Mouse (Mus musculus) adrenal gland, postnatal 4 days (tissue): ENCODE measurements around the gene Gm20388. TPM values are rescaled to one million over a fixed set of nuclear protein-coding genes. Genes with fewer than 3 reads are reported as not detected.

Experiments
- DNase-seq, 2 experiments: peaks; one replicate each; pipeline ENCODE4 v3.0.0; 2021 to 2022; ENCODE audit warnings: low spot score in 2 of 2, mixed read lengths in 2 of 2
- total RNA-seq, 2 experiments: library from RNA; stranded (reverse); gene quantifications; 2 replicates each; pipeline ENCODE4 v1.2.3; 2021

Gm20388 gene
- total RNA-seq, 2 experiments from 2014 or later = 8.8 TPM; not detected in 1

DNA sequence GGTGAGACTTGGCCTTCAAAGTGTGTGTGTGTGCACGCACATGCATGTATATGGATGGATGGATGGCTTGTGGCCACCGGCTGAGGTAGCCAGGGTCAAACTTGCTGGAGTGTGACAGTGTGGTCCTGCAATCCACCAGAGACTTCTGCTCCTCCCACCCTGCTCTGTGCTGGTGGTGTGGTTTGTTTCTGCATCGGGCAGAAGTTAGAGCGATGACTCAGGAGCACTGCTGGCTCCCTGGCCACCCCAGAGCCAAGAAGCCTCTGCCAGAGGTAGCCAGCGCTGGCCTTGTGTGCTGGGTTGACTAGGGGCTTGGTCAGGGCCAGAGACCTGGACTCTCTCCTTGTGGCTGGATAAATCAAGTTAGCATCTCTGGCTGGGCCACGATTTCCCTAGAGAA, 2316.7 kb downstream of the Gm20388 start:
- DNase-seq = no peak

DNA sequence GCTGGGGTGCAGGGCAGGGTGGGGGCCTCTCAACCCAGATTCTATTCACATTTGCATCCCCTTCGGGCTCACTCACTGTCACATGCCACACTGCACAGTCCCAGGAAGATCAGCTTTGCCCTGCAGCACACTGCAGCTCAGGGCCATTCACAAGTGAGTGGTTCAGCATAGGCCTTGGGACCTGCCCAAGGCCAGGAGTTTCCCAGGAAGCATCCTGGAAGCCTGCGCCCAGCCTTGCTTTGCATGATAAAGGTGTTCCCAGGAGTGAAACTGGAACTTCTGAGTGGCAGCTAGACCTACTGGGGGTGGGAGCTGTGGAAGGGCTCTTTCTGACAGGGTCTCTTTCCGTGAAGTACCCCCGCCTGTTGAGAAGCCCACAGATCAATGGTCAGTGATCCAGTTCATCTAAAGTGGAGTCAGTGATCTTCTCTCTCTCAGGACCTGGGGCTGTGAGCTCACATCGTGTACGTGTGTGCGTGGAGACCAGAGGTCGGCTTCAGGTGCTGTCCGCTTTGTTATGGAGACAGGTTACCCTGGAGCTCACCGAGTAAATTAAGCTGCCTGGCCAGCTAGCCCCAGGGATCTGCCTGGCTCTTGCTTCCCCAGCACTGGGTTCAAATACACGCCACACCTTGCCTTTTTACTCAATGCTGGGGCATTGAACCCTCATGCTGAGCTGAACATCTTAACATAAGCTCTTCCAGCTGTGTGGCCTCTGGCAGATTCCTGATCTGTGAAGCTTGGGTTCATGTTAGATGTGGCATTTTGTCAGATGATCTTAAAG, 2318.3 kb downstream of the Gm20388 start:
- DNase-seq = no peak

DNA sequence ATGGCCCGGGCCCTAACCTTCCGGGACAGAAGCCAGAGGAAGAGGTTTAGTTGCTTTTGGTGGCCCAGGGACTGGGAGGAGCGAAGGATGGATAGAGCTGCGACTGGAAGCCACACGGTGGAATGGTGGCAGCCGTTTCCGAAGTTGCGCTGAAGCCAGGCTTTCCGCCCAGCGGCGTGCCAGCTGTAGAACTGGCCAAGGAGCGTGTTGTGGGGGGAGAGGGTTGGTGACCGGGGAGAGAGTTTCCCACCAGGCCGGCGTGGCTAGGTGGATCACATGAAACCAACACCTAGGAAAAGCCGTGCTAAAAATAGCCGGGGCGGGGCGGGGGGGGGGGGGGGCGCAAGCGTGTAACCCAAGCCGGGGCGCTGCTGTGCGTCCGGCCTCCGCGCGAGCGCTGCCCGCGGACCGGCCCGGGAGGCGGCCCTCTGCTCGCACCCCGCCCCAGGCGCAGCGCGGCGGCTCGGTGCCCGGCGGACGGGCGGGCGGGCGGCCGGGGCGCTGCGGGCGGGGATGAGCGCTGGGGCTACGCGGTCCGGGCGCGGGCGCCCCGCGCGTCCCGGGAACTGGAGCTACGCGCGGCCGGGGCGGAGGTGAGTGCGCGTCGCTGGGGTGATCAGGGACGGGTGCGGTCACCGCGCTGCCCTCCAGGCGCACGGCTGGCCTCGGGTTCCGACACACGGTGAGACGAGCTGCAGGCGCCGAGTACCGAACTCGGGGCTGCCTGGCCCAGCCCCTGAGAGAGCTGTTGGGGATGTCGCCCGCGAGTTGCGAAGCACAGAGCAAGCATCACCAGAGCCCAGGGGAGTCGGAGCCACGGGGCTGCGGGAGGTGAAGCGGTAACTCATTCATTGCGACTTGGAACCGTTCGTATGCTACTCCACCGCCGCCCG, 2319.4 kb downstream of the Gm20388 start:
- no peak for DNase-seq

DNA sequence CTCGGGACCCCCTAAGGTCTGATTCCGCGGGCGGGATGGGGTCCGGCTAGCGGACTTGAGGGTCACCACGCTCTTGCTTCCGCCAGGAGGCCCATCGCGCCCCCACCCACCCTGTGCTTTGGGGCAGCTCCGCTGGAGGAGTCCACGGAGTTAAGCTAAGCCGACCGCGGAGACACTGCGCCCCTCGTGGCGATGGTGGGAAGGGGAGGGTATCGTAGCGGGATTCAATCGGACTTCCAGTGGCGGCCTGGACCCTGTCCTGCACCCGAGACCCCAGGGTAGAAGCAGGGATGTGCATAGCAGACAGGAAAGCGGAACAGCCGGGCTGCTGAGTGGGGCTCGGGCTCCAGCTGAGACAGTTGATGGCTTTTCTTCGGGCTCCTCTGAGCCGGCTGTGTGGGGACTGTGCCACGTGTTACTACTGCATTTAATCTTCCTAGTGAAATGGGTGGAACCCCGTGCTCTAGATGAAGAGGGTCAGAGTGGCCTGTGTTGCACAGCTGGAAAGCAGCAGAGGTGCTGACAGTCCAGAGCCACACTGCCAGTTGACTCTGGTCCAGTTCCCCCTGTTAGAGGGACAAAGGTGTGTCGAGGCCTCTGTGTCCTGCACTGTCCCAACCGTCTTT, 2320.2 kb downstream of the Gm20388 start:
- DNase-seq = peak; percentile 24 to 39

DNA sequence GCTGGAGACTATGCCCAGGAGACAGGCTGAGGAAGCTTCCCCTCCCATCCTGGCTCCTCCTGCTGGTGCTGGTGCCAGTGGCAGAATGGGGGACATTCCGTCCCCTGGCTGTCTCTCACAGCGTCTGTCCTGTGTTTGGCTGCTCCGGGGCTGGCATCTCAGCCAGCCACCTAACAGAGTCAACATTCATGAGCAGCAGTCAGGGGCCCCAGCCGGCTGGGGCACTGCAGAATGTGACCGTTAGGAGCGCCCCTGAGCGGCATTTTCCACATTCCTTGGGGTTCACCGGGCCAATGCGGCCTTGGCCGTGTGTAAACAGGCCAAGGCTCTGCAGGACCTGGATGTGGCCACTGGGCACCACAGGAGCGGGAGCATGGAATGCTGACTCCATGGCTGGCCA, 2323.4 kb downstream of the Gm20388 start:
- DNase-seq = peak in 1 of 2 experiments; percentile 19

DNA sequence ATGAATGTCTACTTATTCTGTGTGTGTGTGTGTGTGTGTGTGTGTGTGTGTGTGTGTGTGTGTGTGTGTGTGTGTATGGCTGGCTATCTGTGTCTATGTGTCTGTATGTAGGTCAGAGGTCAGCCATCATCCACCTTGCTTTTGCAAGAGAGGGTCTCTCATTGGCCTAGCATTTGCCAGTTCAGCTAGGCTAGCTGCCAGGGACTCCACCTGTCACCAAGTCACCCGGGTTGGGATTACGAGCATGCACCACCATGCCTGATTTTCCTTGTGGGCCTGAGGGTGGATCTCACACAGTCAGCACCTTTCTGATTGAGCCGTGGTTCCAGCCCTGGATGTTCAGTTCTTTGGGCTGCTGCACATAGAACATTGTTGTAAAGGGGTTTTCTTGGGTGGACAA, 2325.9 kb downstream of the Gm20388 start:
- no peak for DNase-seq

DNA sequence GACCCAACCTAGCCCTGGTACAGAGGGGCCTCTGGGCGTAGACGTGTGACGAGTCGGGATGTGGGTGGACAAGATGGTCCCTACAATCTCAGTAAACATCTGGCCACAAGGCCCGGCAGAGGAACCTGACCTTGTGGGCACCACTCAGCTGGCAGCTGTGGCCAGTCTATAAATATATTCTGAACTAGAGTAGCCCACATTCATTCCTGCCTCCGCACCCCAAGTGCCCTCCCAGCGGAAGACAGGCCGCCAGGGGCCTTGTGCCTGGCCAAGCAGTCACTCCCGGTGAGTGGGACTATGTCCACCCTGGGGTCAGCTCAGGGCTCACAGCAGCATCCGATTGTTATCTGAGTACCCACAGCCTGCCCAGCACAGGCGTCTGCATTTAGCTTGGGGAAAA, 2327.6 kb downstream of the Gm20388 start:
- DNase-seq = no peak

DNA sequence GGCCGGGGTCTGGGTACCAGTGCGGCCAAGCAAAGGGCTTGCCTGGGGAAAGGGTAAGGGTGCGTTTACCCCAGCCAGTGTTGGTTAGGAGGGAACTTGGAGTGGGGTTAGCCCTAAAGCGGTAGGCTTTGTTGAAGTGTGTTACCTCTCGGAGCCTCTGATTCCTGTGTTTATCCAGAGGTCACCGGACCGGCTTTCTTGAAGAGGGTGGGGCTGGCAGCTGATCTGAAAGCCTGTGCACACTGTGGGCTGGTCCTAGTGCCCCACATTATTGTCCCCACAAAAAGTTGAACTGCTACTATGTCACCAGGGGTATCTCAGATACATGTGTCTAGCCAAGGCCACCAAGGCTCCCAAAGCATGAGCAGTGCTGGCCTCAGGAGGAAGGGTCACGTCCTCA, 2328.1 kb downstream of the Gm20388 start:
- DNase-seq = no peak

DNA sequence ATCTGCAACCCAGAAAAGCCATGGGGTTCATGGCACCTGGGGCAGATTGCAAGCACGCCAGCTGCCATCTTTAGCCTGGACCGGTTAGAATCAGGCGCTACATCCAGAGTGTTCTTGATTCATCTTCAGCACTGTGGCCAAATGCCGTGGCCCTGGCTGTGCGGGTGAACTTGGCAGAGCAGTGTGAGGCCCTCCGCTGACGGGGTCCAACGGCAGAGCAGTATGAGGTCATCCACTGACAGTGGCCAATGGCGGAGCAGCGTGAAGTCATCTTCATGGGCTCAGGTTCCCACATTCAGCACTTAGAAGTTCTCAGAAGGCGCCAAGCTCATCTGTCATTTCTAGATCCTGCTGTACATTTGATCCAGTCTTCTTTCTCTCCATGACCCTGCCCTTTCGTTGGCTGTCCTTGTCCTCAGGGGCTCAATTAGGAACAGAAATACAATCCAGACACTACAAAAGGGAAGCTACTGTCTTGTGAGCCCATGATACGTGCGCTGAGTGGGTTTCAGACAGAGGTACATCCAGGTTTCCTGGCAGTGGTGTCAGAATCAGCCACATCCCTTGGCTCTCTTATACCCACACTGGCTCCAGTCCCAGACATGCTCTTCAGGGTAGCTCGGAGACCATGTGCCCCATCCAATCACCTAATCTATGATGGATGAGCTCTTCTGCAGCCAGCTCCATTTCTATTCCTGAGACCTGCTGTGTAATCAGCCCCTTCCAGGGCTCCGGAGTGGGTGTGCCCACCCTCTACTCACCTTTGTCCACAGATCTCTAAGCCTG, 2329.8 kb downstream of the Gm20388 start:
- DNase-seq = no peak

DNA sequence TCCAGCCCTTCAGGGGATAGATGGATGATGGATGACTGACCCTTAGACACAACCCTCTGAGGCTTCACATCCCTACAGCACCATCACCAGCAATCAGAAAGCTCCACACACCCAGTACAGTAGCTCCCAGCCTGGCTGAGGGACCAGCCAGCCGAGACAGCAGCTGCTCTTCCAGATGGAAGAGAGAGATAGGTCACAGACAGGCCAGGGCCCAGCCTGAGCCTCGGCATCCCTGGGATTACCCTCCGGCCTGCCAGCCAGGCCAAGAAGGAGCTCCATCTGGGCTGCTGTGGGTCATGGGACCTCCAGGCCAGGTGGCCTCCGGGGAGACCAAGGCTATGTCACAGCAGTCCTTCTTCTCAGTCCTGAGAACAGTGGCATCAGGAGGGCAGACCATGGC, 2332.7 kb downstream of the Gm20388 start:
- no peak for DNase-seq

DNA sequence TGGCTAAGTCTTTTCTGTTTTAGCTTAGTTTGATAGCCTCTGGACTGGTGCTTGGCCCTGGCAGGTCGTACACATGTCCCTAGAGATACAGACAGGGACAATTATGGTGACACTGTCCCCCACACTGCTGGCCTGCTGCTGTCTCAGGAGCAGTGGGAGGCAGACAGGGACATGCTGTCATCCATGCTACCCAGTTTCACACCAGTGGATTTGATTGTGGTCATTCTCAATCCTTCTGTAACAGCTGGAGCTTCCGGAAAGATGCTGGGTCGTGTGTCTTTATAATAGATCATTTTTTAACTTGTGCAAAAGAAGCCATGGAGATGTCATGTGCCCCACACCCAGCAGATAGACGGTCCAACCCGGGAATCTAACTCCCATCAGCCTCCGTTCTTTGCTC, 2334.5 kb downstream of the Gm20388 start:
- DNase-seq = no peak

DNA sequence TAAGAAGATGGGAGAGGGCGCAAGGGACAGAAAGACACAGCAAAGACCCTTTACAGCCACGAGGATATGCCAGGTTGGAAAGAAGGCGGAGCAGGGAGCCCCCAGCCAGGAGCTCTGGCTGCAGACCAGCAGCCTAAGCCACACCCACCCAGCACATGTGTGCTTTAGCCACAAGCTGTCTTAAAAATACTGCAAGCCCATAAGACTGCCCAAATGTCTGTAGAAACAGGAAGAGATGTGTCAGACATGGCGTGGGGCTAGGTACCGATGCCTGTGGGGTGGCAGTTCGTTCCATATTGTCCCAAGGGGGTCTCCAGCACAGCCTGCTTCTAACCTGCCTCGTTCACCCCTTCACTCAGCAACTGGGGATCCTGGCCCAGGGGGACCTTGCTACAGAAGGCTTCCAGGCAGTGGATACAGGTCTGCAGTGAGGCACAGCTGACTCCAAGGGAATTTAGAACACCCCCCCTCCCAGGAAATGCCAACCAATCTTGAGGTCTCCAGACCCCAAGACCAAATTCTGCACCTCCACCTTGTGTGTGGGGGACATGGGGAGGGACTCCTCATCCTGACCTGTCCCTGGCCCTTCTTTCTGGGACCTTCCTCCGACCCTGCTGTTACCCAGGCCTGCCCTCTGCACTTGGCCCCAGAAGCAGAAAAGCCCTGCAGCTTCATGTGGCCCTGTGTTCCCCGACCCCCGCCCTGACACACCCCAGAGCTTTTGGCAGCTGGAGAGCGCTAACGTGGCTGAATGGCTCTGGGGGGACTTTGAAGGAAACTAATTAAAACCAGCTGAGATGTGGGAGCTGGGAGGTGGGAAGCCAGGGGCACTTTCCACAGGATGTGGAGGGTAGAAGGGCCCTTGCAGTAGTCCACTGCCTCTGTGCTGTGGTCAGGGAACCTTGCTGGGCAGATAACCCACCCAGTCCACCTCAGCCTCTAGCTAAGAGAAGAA, 2335.9 kb downstream of the Gm20388 start:
- DNase-seq = no peak

DNA sequence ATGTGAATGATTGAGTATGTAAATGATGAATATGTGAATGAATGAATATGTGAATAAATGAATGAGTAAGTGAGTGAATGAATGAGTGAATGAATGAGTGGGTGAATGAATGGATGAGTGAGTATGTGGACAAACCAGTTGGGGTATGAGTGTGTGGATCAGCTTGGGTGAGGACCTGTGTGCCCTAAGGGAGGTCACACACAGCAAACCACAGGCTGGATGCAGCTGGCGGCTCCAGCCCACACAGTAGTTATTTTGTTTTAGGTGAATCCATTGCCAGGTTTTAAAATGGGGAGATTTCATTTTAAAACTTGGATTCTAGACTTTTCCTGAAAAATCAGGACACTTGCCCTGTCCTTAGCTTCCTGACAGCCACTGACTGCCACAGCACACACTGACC, 2341.1 kb downstream of the Gm20388 start:
- no peak for DNase-seq

DNA sequence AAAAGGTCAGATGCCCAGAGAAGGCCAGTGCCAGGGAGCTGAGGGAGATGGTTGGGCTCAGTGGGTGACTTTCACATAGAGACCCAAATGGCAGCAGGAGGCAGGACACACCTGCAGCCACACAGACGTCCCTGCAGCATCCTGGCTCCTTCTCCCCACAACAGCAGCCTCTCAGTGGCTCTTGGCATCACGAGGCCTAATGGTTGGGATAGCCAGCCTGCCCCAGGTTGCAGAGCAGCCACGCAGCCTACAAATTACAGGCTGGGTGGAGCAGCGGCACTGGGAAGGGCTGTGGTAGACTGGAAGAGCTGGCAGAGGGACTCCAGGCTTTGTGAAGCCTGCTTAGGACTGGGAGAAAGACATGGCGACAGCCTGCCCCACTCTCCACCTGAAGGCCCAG, 2341.7 kb downstream of the Gm20388 start:
- no peak for DNase-seq

DNA sequence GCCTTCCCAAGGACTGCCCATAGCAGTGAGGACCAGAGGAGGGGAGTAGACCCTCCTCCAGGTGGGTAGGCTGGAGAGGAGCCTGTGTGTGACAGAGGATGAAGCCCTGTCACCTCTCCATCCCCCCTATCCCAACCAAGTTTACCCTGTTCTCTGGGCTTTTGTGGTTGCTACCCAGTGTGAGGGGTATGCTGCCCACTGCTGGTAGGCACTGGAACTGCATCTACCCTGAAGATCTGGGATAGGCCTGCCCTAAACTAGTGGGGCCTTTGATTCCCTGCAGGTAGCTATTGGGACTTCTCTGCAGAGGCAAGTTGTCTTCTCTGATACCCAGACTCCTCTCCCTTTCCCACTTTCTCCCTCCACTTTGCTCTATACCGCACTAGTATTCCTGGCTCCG, 2348.7 kb downstream of the Gm20388 start:
- DNase-seq = peak in 1 of 2 experiments; percentile 60

DNA sequence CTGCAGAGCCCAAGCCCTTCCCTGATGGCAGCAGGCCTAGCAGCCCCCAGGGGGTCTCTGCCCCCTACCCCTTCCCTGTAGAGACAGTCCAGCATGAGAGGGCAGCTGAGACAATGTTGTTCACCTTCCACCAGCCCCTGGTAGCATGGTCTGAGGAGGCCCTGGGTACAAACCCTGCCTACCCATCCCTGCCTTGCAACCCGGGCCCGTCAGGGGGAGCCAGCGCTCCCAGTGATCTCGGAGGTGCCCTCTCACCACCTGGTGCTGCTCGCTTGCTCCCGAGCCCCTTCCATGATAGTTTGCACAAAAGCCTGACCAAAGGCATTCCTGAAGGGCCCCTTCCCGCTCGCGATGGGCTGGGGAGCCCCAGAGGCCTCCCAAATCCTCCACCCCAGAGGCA, 2350.1 kb downstream of the Gm20388 start:
- DNase-seq = no peak

DNA sequence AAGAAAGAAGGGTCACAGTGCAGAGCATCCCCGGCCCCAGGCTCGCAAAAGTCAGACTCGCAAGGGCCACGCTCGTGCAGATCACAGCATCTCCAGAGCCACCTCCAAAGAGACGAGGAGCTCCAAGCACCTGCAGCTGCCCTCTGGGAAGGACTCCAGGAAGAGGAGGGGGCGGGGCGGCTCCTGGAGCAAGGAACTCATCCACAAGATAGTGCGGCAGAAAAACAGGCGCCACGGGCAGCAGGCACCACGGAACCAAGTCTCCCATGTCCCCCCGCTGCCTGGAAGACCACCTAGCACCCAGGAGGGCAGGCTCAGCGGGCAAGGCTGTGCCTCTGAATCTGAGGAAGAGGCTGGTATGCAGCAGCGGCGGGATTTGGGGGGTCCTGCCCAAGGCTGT, 2352.2 kb downstream of the Gm20388 start:
- DNase-seq = no peak

DNA sequence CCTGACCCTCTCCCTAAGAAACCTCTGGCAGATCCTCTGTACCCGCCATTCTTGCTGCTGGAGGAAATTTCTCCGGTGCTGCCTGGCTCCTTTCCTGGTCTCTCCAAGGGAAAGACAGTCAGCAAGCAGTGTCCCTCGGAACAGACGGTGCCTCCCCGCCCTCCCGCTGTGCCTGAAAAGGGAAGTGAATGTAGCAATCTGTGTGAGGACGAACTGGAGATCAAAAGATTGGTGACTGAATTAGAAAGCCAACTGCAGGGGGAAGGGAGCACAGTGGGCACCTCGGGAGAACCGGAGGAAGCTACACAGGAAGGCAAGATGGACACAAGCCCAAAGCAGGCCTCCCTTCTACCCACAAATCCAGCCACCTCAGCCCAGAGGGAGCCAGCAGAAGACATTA, 2353.6 kb downstream of the Gm20388 start:
- DNase-seq = no peak

DNA sequence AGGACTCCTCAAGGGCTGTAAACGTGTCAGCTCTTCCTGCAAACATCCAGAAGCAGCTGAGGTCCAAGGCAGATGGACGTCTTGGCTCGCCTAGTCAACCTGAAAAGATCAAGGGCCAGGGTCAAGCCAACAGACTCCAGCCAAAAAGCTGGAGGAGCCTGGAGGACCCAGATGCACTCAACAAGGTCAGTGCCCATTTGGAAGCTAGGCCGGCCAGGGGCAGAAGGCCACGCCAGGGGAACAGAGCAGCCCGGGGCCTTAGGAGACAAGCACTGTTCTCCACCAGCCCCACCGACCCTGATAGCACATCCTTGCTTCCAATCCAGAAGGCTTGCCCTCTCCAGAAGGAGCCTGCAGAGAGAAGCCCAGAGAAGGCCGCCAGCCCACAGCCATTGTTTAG, 2354.9 kb downstream of the Gm20388 start:
- no peak for DNase-seq

DNA sequence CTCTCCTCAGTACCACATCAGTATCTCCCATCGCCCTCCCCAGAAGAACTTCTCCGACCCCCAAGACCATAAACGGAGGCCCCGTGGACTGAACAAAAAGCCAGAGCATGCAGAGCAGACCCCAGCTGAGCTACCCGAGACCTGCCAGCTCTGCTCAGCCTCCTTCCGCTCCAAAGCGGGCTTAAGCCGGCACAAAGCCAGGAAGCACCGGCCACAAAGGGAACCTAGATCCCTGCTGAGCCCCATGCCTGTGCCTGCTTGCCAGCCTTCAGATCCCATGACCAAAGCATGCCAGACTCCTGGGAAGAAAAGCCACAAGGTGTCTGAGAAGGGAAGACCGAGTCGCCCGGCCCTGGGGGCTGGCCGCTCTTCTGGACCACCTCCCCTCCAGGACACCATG, 2356.2 kb downstream of the Gm20388 start:
- no peak for DNase-seq
